Mouse (Mus musculus): ENCODE results near the gene Rpa1. TPM values are rescaled to one million over a fixed set of nuclear protein-coding genes. Genes with fewer than 3 reads are reported as not detected.

Gene Rpa1
- total and polyA plus RNA-seq, 3 experiments: 105 to 317 (median 130) TPM

DNA sequence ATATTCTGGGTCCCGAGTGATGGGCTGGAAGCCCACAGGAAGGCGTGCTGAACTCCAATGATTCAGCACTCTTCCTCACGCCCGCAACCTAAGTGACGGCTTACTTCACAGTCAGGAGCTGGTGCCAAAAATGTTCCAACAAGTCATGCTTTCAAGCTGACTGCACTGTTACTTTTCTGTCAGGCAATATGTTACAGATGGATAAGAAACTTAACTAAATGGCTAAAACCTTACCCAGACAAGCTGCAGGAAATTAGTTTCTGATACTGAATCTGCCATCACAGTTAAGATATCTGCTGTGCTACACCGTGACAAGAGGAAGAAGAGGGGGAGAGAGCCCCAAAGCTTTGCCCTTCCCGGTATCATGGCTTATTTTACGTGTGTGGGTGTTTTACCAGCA lies 34.3 kb downstream of the Rpa1 start:
- Histone ChIP-seq H3K36me3 (replicated peaks) (peaks cover 95% of the 10 kb centered on the region), H3K9me3 (replicated peaks) (no peaks in the 10 kb centered on the region), H3K4me1 (ENCODE audit: insufficient read depth, low read depth, low read length) (peaks cover 19% of the 10 kb centered on the region), H3K27me3 (ENCODE audit: insufficient read depth, low read length) (no peaks in the 10 kb centered on the region), H3K4me3 (ENCODE audit: low read depth, low read length) (no peak overlapping the region)
- ATAC-seq (ENCODE audit: extremely low read depth, insufficient number of reproducible peaks, low FRiP score, poor library complexity, severe bottlenecking): peak; percentile 63
- TF ChIP-seq TAL1 (conservative IDR thresholded peaks at IDR 0.05; ENCODE audit: low read depth, low read length) (peak; percentile 63), GATA2 (IDR thresholded peaks at IDR 0.05; ENCODE audit: borderline replicate concordance, low read depth, low read length) (no peak), POLR2AphosphoS5 (IDR thresholded peaks at IDR 0.05; ENCODE audit: insufficient replicate concordance, low read depth, low read length) (no peak), CTCF (IDR thresholded peaks at IDR 0.05; ENCODE audit: low read depth, low read length) (no peak), GATA1 (IDR thresholded peaks at IDR 0.05; ENCODE audit: borderline replicate concordance, low read length) (no peak)
- DNase-seq (ENCODE audit: low spot score): peak; percentile 41

DNA sequence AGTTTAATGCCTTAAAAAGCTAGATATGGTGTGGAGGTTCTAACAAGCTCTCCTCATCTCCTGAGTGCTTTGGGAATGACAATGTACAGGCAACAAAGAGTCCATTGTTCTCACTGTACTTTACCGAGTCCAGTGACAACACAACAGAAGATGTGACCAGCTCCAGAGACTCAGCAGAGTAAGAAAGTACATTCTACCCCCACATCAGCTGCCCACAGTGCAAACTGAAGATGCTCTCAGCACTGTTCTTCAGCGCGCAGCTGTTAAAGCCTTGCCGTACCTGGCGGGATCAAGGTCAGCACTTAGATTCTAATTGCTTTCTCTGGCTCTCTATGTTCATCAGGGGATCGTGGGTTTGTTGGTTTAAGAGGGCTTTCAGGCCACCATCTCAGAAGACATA lies 36.4 kb downstream of the Rpa1 start:
- TF ChIP-seq GATA1 (IDR thresholded peaks at IDR 0.05; ENCODE audit: borderline replicate concordance, low read length) (no peak), POLR2AphosphoS5 (IDR thresholded peaks at IDR 0.05; ENCODE audit: insufficient replicate concordance, low read depth, low read length) (no peak), CTCF (IDR thresholded peaks at IDR 0.05; ENCODE audit: low read depth, low read length) (no peak), TAL1 (conservative IDR thresholded peaks at IDR 0.05; ENCODE audit: low read depth, low read length) (no peak), GATA2 (IDR thresholded peaks at IDR 0.05; ENCODE audit: borderline replicate concordance, low read depth, low read length) (no peak)

DNA sequence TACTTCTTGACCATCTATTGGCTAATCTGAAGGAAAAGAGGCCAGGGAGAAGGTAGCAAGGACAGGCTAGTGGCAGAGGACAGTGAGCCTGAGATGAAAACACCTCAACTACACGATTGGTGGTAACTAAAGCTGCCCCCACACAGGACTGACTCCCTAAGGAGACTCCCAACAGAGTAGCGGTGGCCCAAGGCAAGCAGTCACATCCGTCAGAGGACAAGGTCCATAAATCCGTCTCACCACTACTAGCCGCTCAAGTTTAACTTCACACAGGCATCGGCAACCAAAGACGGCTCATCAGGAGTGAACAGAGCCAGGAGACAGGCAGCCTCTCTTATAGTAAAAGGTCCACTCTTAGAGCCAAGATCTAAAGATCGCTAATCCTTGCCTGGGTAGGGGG lies 37.3 kb downstream of the Rpa1 start:
- Histone ChIP-seq H3K36me3 (replicated peaks) (peaks cover 99% of the 10 kb centered on the region), H3K27me3 (ENCODE audit: insufficient read depth, low read length) (no peaks in the 10 kb centered on the region), H3K4me3 (ENCODE audit: low read depth, low read length) (no peak overlapping the region), H3K9me3 (replicated peaks) (no peaks in the 10 kb centered on the region), H3K4me1 (ENCODE audit: insufficient read depth, low read depth, low read length) (peaks cover 30% of the 10 kb centered on the region)
- no peak for TF ChIP-seq TAL1 (conservative IDR thresholded peaks at IDR 0.05; ENCODE audit: low read depth, low read length)
- TF ChIP-seq GATA2 (IDR thresholded peaks at IDR 0.05; ENCODE audit: borderline replicate concordance, low read depth, low read length): no peak
- no peak for TF ChIP-seq GATA1 (IDR thresholded peaks at IDR 0.05; ENCODE audit: borderline replicate concordance, low read length)
- TF ChIP-seq POLR2AphosphoS5 (IDR thresholded peaks at IDR 0.05; ENCODE audit: insufficient replicate concordance, low read depth, low read length): no peak
- no peak for TF ChIP-seq CTCF (IDR thresholded peaks at IDR 0.05; ENCODE audit: low read depth, low read length)
- no peak for ATAC-seq (ENCODE audit: extremely low read depth, insufficient number of reproducible peaks, low FRiP score, poor library complexity, severe bottlenecking)
- no peak for DNase-seq (ENCODE audit: low spot score)

More for the DNA sequence above, 36.4 kb downstream of the Rpa1 start:
- Histone ChIP-seq H3K36me3 (replicated peaks) (peaks cover 97% of the 10 kb centered on the region), H3K4me1 (ENCODE audit: insufficient read depth, low read depth, low read length) (peaks cover 23% of the 10 kb centered on the region), H3K9me3 (replicated peaks) (no peaks in the 10 kb centered on the region), H3K4me3 (ENCODE audit: low read depth, low read length) (no peak overlapping the region), H3K27me3 (ENCODE audit: insufficient read depth, low read length) (no peaks in the 10 kb centered on the region)
- DNase-seq (ENCODE audit: low spot score): no peak
- ATAC-seq (ENCODE audit: extremely low read depth, insufficient number of reproducible peaks, low FRiP score, poor library complexity, severe bottlenecking): no peak

DNA sequence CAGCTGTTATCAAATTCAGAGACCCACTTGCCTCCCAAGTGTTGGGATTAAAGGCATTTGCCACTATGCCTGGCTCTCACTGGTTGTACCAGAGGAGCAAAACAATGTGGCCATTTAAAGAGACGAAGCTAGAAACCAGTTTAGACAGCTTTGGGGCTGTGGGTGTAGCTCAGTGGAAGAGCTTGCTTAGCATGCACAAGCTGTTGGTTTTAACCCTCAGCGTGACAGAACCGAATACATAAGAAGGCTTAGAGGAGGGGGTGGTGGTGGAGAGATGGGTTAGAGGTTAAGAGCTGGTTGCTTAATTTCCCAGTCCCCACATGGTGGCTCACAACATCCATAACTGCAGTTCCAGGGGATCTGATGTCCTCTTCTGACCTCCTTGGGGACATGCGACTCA lies 39.5 kb downstream of the Rpa1 start:
- DNase-seq (ENCODE audit: low spot score): no peak
- no peak for ATAC-seq (ENCODE audit: extremely low read depth, insufficient number of reproducible peaks, low FRiP score, poor library complexity, severe bottlenecking)
- Histone ChIP-seq H3K9me3 (replicated peaks) (no peaks in the 10 kb centered on the region), H3K4me3 (ENCODE audit: low read depth, low read length) (no peak overlapping the region), H3K36me3 (replicated peaks) (peaks cover 98% of the 10 kb centered on the region), H3K4me1 (ENCODE audit: insufficient read depth, low read depth, low read length) (peaks cover 29% of the 10 kb centered on the region), H3K27me3 (ENCODE audit: insufficient read depth, low read length) (no peaks in the 10 kb centered on the region)
- no peak for TF ChIP-seq GATA1 (IDR thresholded peaks at IDR 0.05; ENCODE audit: borderline replicate concordance, low read length)

DNA sequence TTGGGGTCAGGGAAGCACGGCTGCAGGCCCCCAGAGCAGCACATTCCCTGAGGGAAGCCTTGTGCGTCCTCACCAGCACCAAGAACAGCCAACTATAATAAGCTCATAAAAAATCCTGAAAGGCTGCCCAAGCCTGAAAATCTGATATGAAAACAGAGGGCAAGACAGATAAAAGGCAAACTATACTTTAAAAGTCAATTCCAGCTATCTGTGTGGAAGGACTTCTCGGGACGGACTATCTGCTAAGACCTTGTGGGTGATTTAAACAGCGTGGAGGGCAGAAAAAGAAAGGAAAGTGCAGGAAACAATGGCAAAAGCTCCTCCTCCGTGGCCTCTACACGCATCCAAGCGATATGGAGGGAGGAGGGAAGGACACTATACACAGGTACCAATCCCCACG lies 43.3 kb downstream of the Rpa1 start:
- peak; percentile 30; the same call in 1 of the 2 replicates for TF ChIP-seq TAL1 (conservative IDR thresholded peaks at IDR 0.05; ENCODE audit: low read depth, low read length)
- no peak for TF ChIP-seq POLR2AphosphoS5 (IDR thresholded peaks at IDR 0.05; ENCODE audit: insufficient replicate concordance, low read depth, low read length)
- no peak for TF ChIP-seq GATA1 (IDR thresholded peaks at IDR 0.05; ENCODE audit: borderline replicate concordance, low read length)
- no peak for TF ChIP-seq GATA2 (IDR thresholded peaks at IDR 0.05; ENCODE audit: borderline replicate concordance, low read depth, low read length)
- TF ChIP-seq CTCF (IDR thresholded peaks at IDR 0.05; ENCODE audit: low read depth, low read length): no peak
- no peak for ATAC-seq (ENCODE audit: extremely low read depth, insufficient number of reproducible peaks, low FRiP score, poor library complexity, severe bottlenecking)
- H3K36me3 ChIP-seq (replicated peaks): peaks cover 96% of the 10 kb centered on the region

DNA sequence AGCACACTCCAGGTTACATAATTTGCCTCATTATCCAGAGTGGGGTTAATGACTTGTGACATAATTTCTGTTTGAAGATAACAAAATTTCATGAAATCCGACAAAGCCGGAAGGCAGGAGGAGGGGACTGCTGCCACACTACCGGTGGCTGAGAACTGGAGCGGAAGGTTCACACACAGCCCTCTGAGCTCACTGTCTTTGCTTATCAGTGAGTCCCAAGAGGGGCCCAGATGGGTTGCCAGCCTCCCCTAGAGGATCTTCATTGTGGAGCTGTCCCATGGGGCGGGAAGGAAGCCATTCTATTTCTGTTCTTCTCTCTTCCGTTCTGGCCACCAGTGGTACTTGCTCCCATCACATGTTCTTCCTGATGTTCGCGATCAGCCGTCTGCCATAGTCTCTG lies 47.2 kb downstream of the Rpa1 start:
- Histone ChIP-seq H3K27me3 (ENCODE audit: insufficient read depth, low read length) (no peaks in the 10 kb centered on the region), H3K4me1 (ENCODE audit: insufficient read depth, low read depth, low read length) (peaks cover 71% of the 10 kb centered on the region), H3K4me3 (ENCODE audit: low read depth, low read length) (peak overlapping the region; percentile 18; the same call in 1 of the 2 replicates), H3K36me3 (replicated peaks) (peaks cover 74% of the 10 kb centered on the region), H3K9me3 (replicated peaks) (no peaks in the 10 kb centered on the region)
- ATAC-seq (ENCODE audit: extremely low read depth, insufficient number of reproducible peaks, low FRiP score, poor library complexity, severe bottlenecking): peak; percentile 79
- DNase-seq (ENCODE audit: low spot score): peak; percentile 74
- TF ChIP-seq TAL1 (conservative IDR thresholded peaks at IDR 0.05; ENCODE audit: low read depth, low read length) (peak; percentile 45), GATA2 (IDR thresholded peaks at IDR 0.05; ENCODE audit: borderline replicate concordance, low read depth, low read length) (no peak), GATA1 (IDR thresholded peaks at IDR 0.05; ENCODE audit: borderline replicate concordance, low read length) (no peak), POLR2AphosphoS5 (IDR thresholded peaks at IDR 0.05; ENCODE audit: insufficient replicate concordance, low read depth, low read length) (no peak)

More for the DNA sequence above, 43.3 kb downstream of the Rpa1 start:
- Histone ChIP-seq H3K27me3 (ENCODE audit: insufficient read depth, low read length) (no peaks in the 10 kb centered on the region), H3K9me3 (replicated peaks) (no peaks in the 10 kb centered on the region), H3K4me3 (ENCODE audit: low read depth, low read length) (no peak overlapping the region; the same call in 1 of the 2 replicates), H3K4me1 (ENCODE audit: insufficient read depth, low read depth, low read length) (peaks cover 62% of the 10 kb centered on the region)
- no peak for DNase-seq (ENCODE audit: low spot score)

DNA sequence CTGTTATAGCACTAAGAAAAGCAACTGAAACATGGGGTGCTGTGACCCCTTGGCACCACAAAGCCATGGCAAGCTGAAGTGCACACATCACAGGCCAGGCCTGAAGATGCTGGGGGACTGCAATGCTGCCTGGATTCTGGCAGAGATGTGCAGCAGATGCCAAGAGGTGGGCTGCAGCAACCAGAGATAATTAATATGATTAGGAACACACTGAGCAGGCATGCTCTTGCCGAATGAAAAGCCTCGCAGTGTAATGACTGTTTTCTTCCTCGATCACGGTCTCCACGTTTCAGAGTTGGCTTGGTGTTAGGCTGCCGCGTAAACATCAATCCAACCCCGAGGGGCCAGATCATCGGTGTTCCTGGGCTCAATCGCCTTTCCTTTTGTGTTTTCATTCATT lies 48.3 kb downstream of the Rpa1 start:
- no peaks in the 10 kb centered on the region for H3K27me3 ChIP-seq (ENCODE audit: insufficient read depth, low read length)
- TF ChIP-seq GATA2 (IDR thresholded peaks at IDR 0.05; ENCODE audit: borderline replicate concordance, low read depth, low read length): no peak
- TF ChIP-seq TAL1 (conservative IDR thresholded peaks at IDR 0.05; ENCODE audit: low read depth, low read length): no peak
- TF ChIP-seq POLR2AphosphoS5 (IDR thresholded peaks at IDR 0.05; ENCODE audit: insufficient replicate concordance, low read depth, low read length): no peak
- no peak for TF ChIP-seq CTCF (IDR thresholded peaks at IDR 0.05; ENCODE audit: low read depth, low read length)
- no peak for TF ChIP-seq GATA1 (IDR thresholded peaks at IDR 0.05; ENCODE audit: borderline replicate concordance, low read length)
- peaks cover 68% of the 10 kb centered on the region for H3K4me1 ChIP-seq (ENCODE audit: insufficient read depth, low read depth, low read length)
- peaks cover 62% of the 10 kb centered on the region for H3K36me3 ChIP-seq (replicated peaks)
- peak overlapping the region; percentile 5; the same call in 1 of the 2 replicates for H3K4me3 ChIP-seq (ENCODE audit: low read depth, low read length)
- H3K9me3 ChIP-seq (replicated peaks): no peaks in the 10 kb centered on the region
- no peak for ATAC-seq (ENCODE audit: extremely low read depth, insufficient number of reproducible peaks, low FRiP score, poor library complexity, severe bottlenecking)
- DNase-seq (ENCODE audit: low spot score): no peak
